Mouse (Mus musculus): Measurements from ENCODE around the gene Ltf.

GRCm38 (mm10) chr9:111088886-111089285 is 69.8 kb downstream of the Ltf start:
- TF ChIP-seq CTCF (IDR thresholded peaks at IDR 0.05) (no peak), EP300 (IDR thresholded peaks at IDR 0.05) (no peak)
